ENCODE assay signal across 25 mouse cellular contexts in the genomic region with DNA sequence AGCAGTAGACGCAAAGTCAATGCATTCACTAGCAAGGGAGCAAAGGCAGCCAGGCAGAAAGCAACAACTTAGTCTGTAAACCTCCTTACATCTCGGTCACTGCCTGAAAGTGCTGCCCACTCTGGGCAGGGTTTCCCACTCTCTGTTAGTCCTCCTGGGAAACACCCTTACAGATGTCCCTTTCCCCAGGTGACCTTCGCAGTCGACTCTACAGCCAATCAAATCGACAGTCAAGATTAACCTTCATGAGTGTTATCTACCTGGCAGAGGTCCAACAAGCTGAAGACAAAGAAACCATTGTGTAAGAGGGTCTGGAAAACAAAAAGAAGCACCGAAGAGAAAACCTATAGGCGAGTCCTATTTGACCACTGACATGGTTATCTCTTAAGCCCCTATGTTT.
DNase-seq lines count a peak whose midpoint lies in the region; ATAC-seq and TF ChIP-seq lines count a peak whose summit lies in the region.
"Had no signal": no experiment of that assay in that cellular context is flagged by ENCODE, and none has a peak within 500 bp of the region (broad histone marks: within the 10 kb centered on the region; RNA-seq: fewer than 3 reads in every experiment).

No protein-coding gene starts in this region.

- no peak for ATAC-seq in lung, embryonic 14.5 days (ENCODE audit: insufficient read depth)
- peak; percentile 77 for ATAC-seq in intestine, embryonic 16.5 days
- peak; percentile 61 for ATAC-seq in stomach, embryonic 14.5 days (ENCODE audit: insufficient number of reproducible peaks, insufficient read depth, low FRiP score, low read depth)
- 0 out of 2 replicates have a peak, but pooled peaks have one; percentile 47 for ATAC-seq in stomach, postnatal 0 days (ENCODE audit: low FRiP score, low TSS enrichment)
- no peak for ATAC-seq in frontal cortex, adult (ENCODE audit: low TSS enrichment)
- no peak for ATAC-seq in hindbrain, embryonic 12.5 days (ENCODE audit: low FRiP score)
- ATAC-seq: activated CD4-positive, CD25-positive, alpha-beta regulatory T cell, adult 4 months; forebrain, embryonic 13.5 days; forebrain, embryonic 16.5 days had no signal

- TF ChIP-seq EP300 in stomach, postnatal 0 days (optimal IDR thresholded peaks at IDR 0.05): no peak

- no peak overlapping the region for H3K27ac ChIP-seq in lung, embryonic 14.5 days (ENCODE audit: low read depth)
- H3K27ac ChIP-seq in intestine, embryonic 16.5 days (ENCODE audit: low read length): no peak overlapping the region
- no peak overlapping the region for H3K27ac ChIP-seq in stomach, embryonic 14.5 days (ENCODE audit: low read length)
- H3K27ac ChIP-seq in stomach, postnatal 0 days (replicated peaks): no peak overlapping the region
- H3K27ac ChIP-seq in left cerebral cortex, adult 2 months: no peak overlapping the region
- H3K27ac ChIP-seq in hindbrain, embryonic 12.5 days: no peak overlapping the region
- H3K27ac ChIP-seq: forebrain, embryonic 10.5 days; forebrain, embryonic 13.5 days; gastrocnemius, adult 2 months; heart, embryonic 15.5 days; hindbrain, embryonic 10.5 days; hindbrain, embryonic 14.5 days had no signal

- no peak overlapping the region for H3K4me3 ChIP-seq in lung, embryonic 14.5 days (ENCODE audit: low read depth, low read length)
- no peak overlapping the region for H3K4me3 ChIP-seq in intestine, embryonic 16.5 days (ENCODE audit: low read length)
- no peak overlapping the region for H3K4me3 ChIP-seq in stomach, embryonic 14.5 days (ENCODE audit: low read depth, low read length)
- H3K4me3 ChIP-seq in stomach, postnatal 0 days (ENCODE audit: low read depth, low read length): no peak overlapping the region
- no peak overlapping the region for H3K4me3 ChIP-seq in left cerebral cortex, adult 2 months
- no peak overlapping the region for H3K4me3 ChIP-seq in hindbrain, embryonic 12.5 days
- H3K4me3 ChIP-seq: forebrain, embryonic 10.5 days; forebrain, embryonic 13.5 days; gastrocnemius, adult 2 months; heart, embryonic 12.5 days; heart, embryonic 15.5 days; hindbrain, embryonic 10.5 days had no signal

- no peaks in the 10 kb centered on the region for H3K4me1 ChIP-seq in lung, embryonic 14.5 days (ENCODE audit: insufficient read depth)
- H3K4me1 ChIP-seq in intestine, embryonic 16.5 days (ENCODE audit: control insufficient read depth, insufficient read depth, low read length): peaks cover 17% of the 10 kb centered on the region
- H3K4me1 ChIP-seq in stomach, embryonic 14.5 days (ENCODE audit: control insufficient read depth, insufficient read depth, low read length): peaks cover 4% of the 10 kb centered on the region; the same call in 1 of the 2 replicates
- H3K4me1 ChIP-seq in stomach, postnatal 0 days (replicated peaks; ENCODE audit: control insufficient read depth, insufficient read depth): no peaks in the 10 kb centered on the region; the same call in 1 of the 2 replicates
- H3K4me1 ChIP-seq in hindbrain, embryonic 12.5 days: peaks cover 16% of the 10 kb centered on the region

- TF ChIP-seq CTCF in lung, embryonic 14.5 days (IDR thresholded peaks at IDR 0.05; ENCODE audit: low read depth): no peak
- TF ChIP-seq CTCF in stomach, postnatal 0 days (IDR thresholded peaks at IDR 0.05; ENCODE audit: low read depth): no peak
- no peak for TF ChIP-seq CTCF in left cerebral cortex, adult 2 months (IDR thresholded peaks at IDR 0.05)

- no peaks in the 10 kb centered on the region for H3K9me3 ChIP-seq in lung, embryonic 14.5 days (ENCODE audit: low read depth, low read length)
- no peaks in the 10 kb centered on the region for H3K9me3 ChIP-seq in intestine, embryonic 16.5 days (ENCODE audit: control insufficient read depth, low read length)
- H3K9me3 ChIP-seq in stomach, embryonic 14.5 days (ENCODE audit: control insufficient read depth, low read depth, low read length): no peaks in the 10 kb centered on the region
- no peaks in the 10 kb centered on the region for H3K9me3 ChIP-seq in stomach, postnatal 0 days (ENCODE audit: control insufficient read depth, low read length)
- no peaks in the 10 kb centered on the region for H3K9me3 ChIP-seq in hindbrain, embryonic 12.5 days (replicated peaks)
- H3K9me3 ChIP-seq: forebrain, embryonic 10.5 days; forebrain, embryonic 13.5 days; heart, embryonic 12.5 days; heart, embryonic 15.5 days; hindbrain, embryonic 10.5 days had no signal

- no peaks in the 10 kb centered on the region for H3K27me3 ChIP-seq in lung, embryonic 14.5 days (ENCODE audit: insufficient read depth, low read length)
- H3K27me3 ChIP-seq in intestine, embryonic 16.5 days (replicated peaks; ENCODE audit: control insufficient read depth, insufficient read depth, low read length): no peaks in the 10 kb centered on the region
- no peaks in the 10 kb centered on the region for H3K27me3 ChIP-seq in stomach, embryonic 14.5 days (ENCODE audit: control insufficient read depth, insufficient read depth, low read length)
- H3K27me3 ChIP-seq in stomach, postnatal 0 days (ENCODE audit: control insufficient read depth, insufficient read depth, low read length): no peaks in the 10 kb centered on the region
- H3K27me3 ChIP-seq in hindbrain, embryonic 12.5 days: no peaks in the 10 kb centered on the region
- H3K27me3 ChIP-seq: forebrain, embryonic 13.5 days; heart, embryonic 12.5 days; heart, embryonic 15.5 days had no signal

- H3K9ac ChIP-seq in lung, embryonic 14.5 days: no peak overlapping the region
- H3K9ac ChIP-seq in intestine, embryonic 16.5 days (ENCODE audit: low read depth, low read length): no peak overlapping the region
- no peak overlapping the region for H3K9ac ChIP-seq in stomach, embryonic 14.5 days (replicated peaks; ENCODE audit: low read depth, low read length)
- no peak overlapping the region for H3K9ac ChIP-seq in stomach, postnatal 0 days (ENCODE audit: low read length)
- H3K9ac ChIP-seq in hindbrain, embryonic 12.5 days: no peak overlapping the region
- H3K9ac ChIP-seq: forebrain, embryonic 13.5 days; heart, embryonic 12.5 days; heart, embryonic 15.5 days; hindbrain, embryonic 14.5 days had no signal

- 54% methylated on average over 7 of the region's 7 CpGs for WGBS in lung, embryonic 14.5 days
- 55% methylated on average over 7 of the region's 7 CpGs for WGBS in intestine, embryonic 16.5 days
- WGBS in stomach, embryonic 14.5 days: 74% methylated on average over 7 of the region's 7 CpGs
- 63% methylated on average over 7 of the region's 7 CpGs for WGBS in stomach, postnatal 0 days
- WGBS in hindbrain, embryonic 12.5 days: 74% methylated on average over 7 of the region's 7 CpGs

- peak; percentile 35 for DNase-seq in lung, embryonic 14.5 days
- no peak for DNase-seq in lung, postnatal 36 days
- DNase-seq in stomach, postnatal 0 days (ENCODE audit: low spot score): no peak
- DNase-seq in left cerebral cortex, adult 2 months (ENCODE audit: extremely low spot score in 1 of 2, low spot score in 2 of 2): no peak
- DNase-seq: adrenal gland, adult 8-10 months; adrenal gland, postnatal 25 days; cerebellum, adult 18-20 months; cerebellum, adult 9-10 months; cerebellum, postnatal 14 days; gastrocnemius, adult 2 months; gastrocnemius, postnatal 14 days; heart, postnatal 10 days; heart, postnatal 36 days had no signal

- intact Hi-C loops in left cerebral cortex, adult 2 months (cut with DNase I): no loop called here

- no peak overlapping the region for H3K4me2 ChIP-seq in lung, embryonic 14.5 days
- no peak overlapping the region for H3K4me2 ChIP-seq in intestine, embryonic 16.5 days (ENCODE audit: low read depth, low read length)
- H3K4me2 ChIP-seq in stomach, embryonic 14.5 days (replicated peaks; ENCODE audit: low read depth, low read length): no peak overlapping the region
- H3K4me2 ChIP-seq in stomach, postnatal 0 days (replicated peaks; ENCODE audit: low read depth): no peak overlapping the region
- H3K4me2 ChIP-seq in hindbrain, embryonic 12.5 days (replicated peaks): no peak overlapping the region
- H3K4me2 ChIP-seq: forebrain, embryonic 13.5 days; heart, embryonic 12.5 days; heart, embryonic 15.5 days; hindbrain, embryonic 14.5 days had no signal

- H3K36me3 ChIP-seq in lung, embryonic 14.5 days (ENCODE audit: insufficient read depth): no peaks in the 10 kb centered on the region
- H3K36me3 ChIP-seq in intestine, embryonic 16.5 days (ENCODE audit: control insufficient read depth, insufficient read depth, low read length): no peaks in the 10 kb centered on the region
- H3K36me3 ChIP-seq in stomach, embryonic 14.5 days (ENCODE audit: control insufficient read depth, insufficient read depth, low read length): no peaks in the 10 kb centered on the region
- no peaks in the 10 kb centered on the region for H3K36me3 ChIP-seq in stomach, postnatal 0 days (ENCODE audit: control insufficient read depth, insufficient read depth, low read length)
- H3K36me3 ChIP-seq in hindbrain, embryonic 12.5 days: no peaks in the 10 kb centered on the region
- H3K36me3 ChIP-seq: forebrain, embryonic 10.5 days; heart, embryonic 12.5 days; heart, embryonic 15.5 days; hindbrain, embryonic 10.5 days had no signal

Comparison
In these comparisons a context has a peak if more than half of its experiments do, and no peak if none do; other contexts are left out.
1. ATAC-seq: peak in intestine, embryonic 16.5 days (single experiment), stomach, embryonic 14.5 days (single experiment) and stomach, postnatal 0 days (single experiment); none in lung, embryonic 14.5 days (single experiment), frontal cortex, adult (single experiment) and hindbrain, embryonic 12.5 days (single experiment).